Mouse (Mus musculus) left cerebral cortex, adult 2 months (tissue): ENCODE data around the gene Zc3hav1l. TPM values are rescaled to one million over a fixed set of nuclear protein-coding genes. Genes with fewer than 3 reads are reported as not detected.

ENCODE experiments used
- DNase-seq, 2 experiments: peaks; one replicate each; pipeline ENCODE4 v3.0.0; 2021 to 2022; ENCODE audit warnings: low spot score in 2 of 2, mixed read lengths in 1 of 2; ENCODE audit errors: extremely low spot score in 1 of 2
- H3K27ac ChIP-seq: fragments of 200-600 bp; 2 replicates; pipeline ENCODE4 v1.8.1; 2022
- H3K4me3 ChIP-seq: fragments of 200-600 bp; 2 replicates; pipeline ENCODE4 v1.8.1; 2022
- CTCF ChIP-seq: fragments of 200-600 bp; IDR thresholded peaks from 2 replicates; pipeline ENCODE4 v1.8.1; 2022; ENCODE audit warnings: antibody characterized with exemption, mild to moderate bottlenecking, moderate library complexity
- intact Hi-C: fragments of 180-260 bp; cut with DNase I; formaldehyde crosslinking; loops from one replicate; pipeline ENCODE4 v1.15.1; 2025
- total RNA-seq, 2 experiments: library from RNA; stranded (reverse); gene quantifications; 2 replicates each; pipeline ENCODE4 v1.2.3; 2021

Zc3hav1l gene
- total RNA-seq, 2 experiments from 2014 or later = 3.2 to 3.4 TPM

DNA sequence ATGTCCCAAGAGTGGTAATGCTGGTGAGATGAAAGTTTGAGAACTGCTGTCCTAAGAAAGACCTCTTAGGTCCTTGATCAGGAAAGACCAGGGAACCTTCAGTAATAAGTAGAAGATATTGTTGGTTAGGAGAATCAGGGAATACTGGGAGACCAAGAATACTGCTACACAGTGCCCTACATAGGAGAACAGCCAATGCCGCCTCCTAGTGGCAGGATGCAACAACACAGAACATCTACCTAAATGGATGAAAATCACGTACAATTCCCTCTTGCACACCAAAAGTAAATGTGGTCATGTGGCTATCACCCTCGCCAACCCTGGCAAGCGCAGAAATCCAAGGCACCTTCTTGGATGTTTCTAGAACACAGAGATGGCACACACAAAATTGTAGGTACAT, 27.5 kb upstream of the Zc3hav1l start:
- no peak overlapping the region for H3K27ac ChIP-seq
- peak; percentile 29 to 52 for DNase-seq
- no peak overlapping the region for H3K4me3 ChIP-seq
- intact Hi-C loops = loop anchor here (1.0 to 10.0 kb wide), 2 partner anchors 166 to 322 kb away; no protein-coding TSS in a partner anchor
- TF ChIP-seq CTCF = peak; percentile 73

DNA sequence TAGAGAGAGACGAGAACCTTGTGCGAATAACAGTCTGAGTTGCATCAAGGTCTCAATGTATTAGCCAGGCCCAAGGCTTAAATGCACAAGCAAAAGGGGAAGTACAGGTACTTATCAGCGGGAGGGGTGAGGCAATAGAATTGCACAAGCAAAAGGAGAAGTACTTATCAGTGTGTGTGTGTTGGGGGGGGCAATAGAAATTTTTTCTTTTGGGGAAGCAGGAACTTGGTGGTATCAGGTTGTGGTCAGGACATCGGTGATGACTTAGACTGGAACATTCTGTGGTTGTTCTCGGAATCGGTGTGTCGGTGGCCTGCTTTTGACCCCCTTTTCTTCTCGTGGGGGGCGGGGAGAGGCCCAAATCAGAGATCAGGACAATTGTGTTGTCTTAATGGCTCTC, 21.6 kb upstream of the Zc3hav1l start:
- no peak overlapping the region for H3K4me3 ChIP-seq
- no peak overlapping the region for H3K27ac ChIP-seq
- intact Hi-C loops = loop anchor here (10.0 kb wide), 1 partner anchor 316 kb away; no protein-coding TSS in a partner anchor
- DNase-seq = no peak
- TF ChIP-seq CTCF = no peak

DNA sequence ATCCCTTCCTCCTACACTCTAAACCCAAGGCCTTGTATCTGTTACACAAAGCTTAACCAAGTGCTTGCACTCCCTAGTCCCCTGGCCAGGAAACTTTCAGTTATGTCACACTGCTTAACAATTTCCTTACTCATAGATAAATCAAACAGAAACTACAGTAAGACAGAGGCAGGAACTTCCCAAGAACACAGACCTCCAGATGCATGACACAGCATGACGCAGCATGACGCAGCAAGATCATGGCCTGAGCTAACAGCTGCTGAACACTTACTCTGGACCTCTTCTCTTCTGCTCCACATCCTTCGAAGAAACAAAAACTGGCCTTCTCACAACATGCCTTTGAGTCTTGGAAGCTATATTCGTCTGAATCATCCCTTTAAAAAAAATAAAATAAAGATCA, 17.0 kb upstream of the Zc3hav1l start:
- DNase-seq = no peak
- intact Hi-C loops = no loop called here
- Histone ChIP-seq H3K4me3 (no peak overlapping the region), H3K27ac (no peak overlapping the region)
- TF ChIP-seq CTCF = no peak

DNA sequence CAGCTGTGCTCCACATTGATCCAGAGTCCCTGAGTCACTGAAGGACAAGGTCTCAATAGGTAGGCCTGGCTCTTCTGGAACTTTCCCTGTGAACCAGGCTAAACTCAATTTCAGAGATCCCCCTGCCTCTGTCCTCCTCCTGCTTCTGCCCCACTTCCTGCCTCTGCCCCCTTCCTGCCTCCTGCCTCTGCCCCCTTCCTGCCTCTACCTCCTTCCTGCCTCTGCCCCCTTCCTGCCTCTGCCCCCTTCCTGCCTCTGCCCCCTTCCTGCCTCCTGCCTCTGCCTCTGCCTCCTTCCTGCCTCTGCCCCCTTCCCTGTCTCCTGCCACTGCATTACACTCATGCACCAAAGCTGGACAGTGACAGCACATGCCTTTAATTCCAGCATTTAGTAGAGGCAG, 10.7 kb upstream of the Zc3hav1l start:
- intact Hi-C loops = no loop called here
- H3K4me3 ChIP-seq = no peak overlapping the region
- DNase-seq = no peak
- TF ChIP-seq CTCF = no peak
- H3K27ac ChIP-seq = no peak overlapping the region

DNA sequence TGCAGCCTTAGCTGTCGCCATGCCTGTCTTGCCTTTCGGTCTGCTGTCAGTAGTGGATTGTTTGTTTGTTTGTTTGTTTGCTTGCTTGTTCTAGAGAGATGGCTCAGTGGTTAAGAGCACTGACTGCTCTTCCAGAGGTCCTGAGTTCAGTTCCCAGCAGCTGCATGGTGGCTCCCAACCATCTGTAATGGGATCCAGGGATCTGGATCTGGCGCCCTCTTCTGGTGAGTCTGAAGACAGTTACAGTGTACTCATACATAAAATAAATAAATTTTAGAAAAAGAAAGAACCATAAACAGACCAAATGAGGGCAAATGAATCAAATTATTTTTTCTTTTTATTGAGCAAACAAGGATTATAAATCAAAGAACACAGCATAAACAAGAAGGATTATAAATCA, 5.9 kb upstream of the Zc3hav1l start:
- H3K27ac ChIP-seq = no peak overlapping the region
- TF ChIP-seq CTCF = peak; percentile 33
- no peak for DNase-seq
- intact Hi-C loops = no loop called here
- H3K4me3 ChIP-seq = no peak overlapping the region

GRCm38 (mm10) chr6:38298246-38298635, 818 bp downstream of the Zc3hav1l start:
- Histone ChIP-seq H3K27ac (no peak overlapping the region), H3K4me3 (peak overlapping the region; percentile 57)
- DNase-seq = no peak
- TF ChIP-seq CTCF = no peak
- intact Hi-C loops = loop anchor here (2.0 kb wide), 1 partner anchor 43 kb away; the partner anchor contains the start of gene D630045J12Rik

- TF ChIP-seq CTCF = no peak
- no peak for DNase-seq
- intact Hi-C loops = loop anchor here (2.0 kb wide), 1 partner anchor 43 kb away; the partner anchor contains the start of gene D630045J12Rik
- Histone ChIP-seq H3K27ac (no peak overlapping the region), H3K4me3 (no peak overlapping the region)
These were observed 1.3 kb downstream of the Zc3hav1l start for GRCm38 (mm10) chr6:38297580-38298245.

- peak; percentile 14 for TF ChIP-seq CTCF
- H3K27ac ChIP-seq = no peak overlapping the region
- intact Hi-C loops = no loop called here
- DNase-seq = no peak
- no peak overlapping the region for H3K4me3 ChIP-seq
These were observed 5.4 kb downstream of the Zc3hav1l start for GRCm38 (mm10) chr6:38293708-38294107.

- Histone ChIP-seq H3K27ac (no peak overlapping the region), H3K4me3 (no peak overlapping the region)
- no peak for DNase-seq
- intact Hi-C loops = no loop called here
- TF ChIP-seq CTCF = no peak
These were observed 6.0 kb downstream of the Zc3hav1l start for GRCm38 (mm10) chr6:38292871-38293646.

DNA sequence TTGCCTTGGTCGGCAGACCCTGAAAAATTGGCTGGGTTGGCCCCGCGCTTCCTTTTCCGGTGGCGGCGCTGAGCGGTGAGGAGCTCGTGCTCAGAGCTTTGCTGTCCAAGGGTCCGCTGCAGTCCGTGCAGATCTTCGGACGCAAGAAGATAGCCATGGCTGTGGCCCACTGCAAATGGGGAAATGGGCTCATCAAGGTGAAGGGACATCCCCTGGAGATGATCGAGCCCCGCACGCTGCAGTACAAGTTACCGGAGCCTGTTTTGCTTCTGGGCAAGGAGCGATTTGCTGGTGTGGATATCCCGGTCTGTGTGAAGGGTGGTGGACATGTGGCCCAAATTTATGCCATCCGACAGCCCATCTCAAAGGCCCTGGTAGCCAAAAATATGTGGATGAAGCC, 14.6 kb downstream of the Zc3hav1l start:
- TF ChIP-seq CTCF = no peak
- intact Hi-C loops = no loop called here
- no peak overlapping the region for H3K4me3 ChIP-seq
- no peak for DNase-seq
- no peak overlapping the region for H3K27ac ChIP-seq

- DNase-seq = no peak
- TF ChIP-seq CTCF = no peak
- intact Hi-C loops = no loop called here
- H3K4me3 ChIP-seq = no peak overlapping the region
- no peak overlapping the region for H3K27ac ChIP-seq
These were observed 34.6 kb downstream of the Zc3hav1l start for GRCm38 (mm10) chr6:38264466-38264865.

DNA sequence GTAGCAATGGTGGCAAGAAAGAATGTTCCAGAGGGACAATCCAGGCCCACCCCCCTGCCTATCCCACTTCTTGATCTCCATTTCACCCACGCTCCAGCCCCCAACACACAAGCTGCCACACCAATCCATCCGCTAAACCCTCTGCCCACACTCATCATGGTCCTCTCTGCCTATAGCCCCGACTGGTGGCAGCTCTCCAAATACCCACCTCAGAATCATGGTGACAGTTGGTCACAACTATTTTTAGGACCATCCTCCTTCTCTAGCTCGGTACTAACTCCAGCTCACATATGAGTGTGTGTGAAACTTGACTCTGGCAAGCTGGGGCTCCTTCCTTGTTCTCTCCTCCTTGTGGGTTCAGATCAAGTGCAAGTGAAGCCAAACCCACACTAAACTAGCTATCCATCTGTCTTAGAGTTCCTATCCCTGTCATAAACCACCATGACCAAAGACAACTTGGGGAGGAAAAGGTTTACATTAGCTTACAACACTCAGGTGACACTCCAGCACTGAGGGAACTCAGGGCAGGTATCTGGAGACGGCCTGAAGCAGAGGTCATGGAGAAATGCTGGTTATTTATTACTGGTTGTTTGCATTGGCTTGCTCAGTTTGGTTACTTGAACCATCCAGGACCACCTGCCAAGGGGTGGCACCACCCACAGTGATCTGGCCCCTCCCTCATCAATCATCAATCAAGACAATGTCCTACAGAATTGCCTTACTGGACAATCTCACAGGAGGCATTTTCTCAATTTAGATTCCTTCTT, 35.5 kb downstream of the Zc3hav1l start:
- intact Hi-C loops = loop anchor here (1.0 kb wide), 2 partner anchors 23 to 67 kb away; no protein-coding TSS in a partner anchor
- Histone ChIP-seq H3K4me3 (no peak overlapping the region), H3K27ac (peak overlapping the region; percentile 45; the same call in 1 of the 2 replicates)
- DNase-seq = peak; percentile 33 to 72
- TF ChIP-seq CTCF = no peak
